Mouse (Mus musculus) 3134 (cell line): ENCODE results near the gene Gp1ba.
A peak's percentile ranks its signal among the peaks of the same experiment; 100 is the strongest.

Source experiments
- DNase-seq: peaks from one replicate; pipeline ENCODE4 v3.0.0-alpha.2; 2011; ENCODE audit warnings: low spot score; ENCODE audit not compliant: insufficient read length; ENCODE audit errors: extremely low read depth

Gene Gp1ba

DNA sequence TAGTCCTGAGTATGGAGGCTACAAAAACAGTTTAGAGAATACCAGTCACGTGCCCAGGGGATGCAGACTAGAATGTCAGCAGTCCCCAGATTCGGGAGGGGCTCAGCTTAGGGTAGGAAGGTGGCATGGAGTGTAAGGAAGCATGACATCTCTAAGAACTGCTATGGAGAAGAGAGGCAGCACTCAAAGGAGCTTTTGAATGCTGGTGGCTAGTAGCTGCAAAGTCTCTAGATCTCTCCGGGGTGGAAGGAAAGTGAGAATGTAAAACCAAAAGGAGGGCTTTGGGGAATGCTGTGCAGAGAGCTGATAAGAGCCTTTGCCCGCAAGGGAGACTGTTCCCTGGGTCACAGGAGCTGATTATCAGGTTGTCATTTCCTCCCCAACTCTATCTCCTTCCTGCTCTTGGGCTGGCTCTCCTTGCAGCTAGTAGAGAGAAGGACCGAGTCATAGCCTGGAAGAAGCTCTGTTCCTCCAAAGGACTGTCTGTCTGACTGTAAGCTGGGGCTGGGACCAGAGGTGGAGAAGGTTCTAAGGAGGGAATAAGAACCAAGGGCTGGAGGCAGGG lies at the start of gene Gp1ba:
Gene Gp1ba (plus strand): TSS at position 409 of the 565 bp plus-strand sequence.
- DNase-seq, result no peak

DNA sequence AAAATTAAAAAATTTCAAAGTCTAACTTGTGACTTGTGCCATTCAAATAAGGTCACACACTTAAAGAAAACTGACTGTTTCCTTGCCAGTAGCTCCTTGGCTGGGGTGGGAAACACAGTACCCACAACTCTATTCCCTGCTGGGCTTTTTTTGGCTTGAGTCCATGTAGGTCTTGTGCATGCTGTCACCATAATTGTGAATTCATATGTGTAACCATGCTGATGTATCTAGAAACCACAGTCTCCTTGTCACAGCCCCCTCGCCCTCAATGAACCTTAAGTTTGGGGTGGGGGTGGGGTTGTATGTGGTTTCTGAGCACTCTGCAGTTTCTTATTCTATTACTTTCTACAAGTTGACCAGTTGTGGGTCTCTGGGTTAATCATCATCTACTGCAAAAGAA lies 47.2 kb upstream of the Gp1ba start:
- no peak for DNase-seq

DNA sequence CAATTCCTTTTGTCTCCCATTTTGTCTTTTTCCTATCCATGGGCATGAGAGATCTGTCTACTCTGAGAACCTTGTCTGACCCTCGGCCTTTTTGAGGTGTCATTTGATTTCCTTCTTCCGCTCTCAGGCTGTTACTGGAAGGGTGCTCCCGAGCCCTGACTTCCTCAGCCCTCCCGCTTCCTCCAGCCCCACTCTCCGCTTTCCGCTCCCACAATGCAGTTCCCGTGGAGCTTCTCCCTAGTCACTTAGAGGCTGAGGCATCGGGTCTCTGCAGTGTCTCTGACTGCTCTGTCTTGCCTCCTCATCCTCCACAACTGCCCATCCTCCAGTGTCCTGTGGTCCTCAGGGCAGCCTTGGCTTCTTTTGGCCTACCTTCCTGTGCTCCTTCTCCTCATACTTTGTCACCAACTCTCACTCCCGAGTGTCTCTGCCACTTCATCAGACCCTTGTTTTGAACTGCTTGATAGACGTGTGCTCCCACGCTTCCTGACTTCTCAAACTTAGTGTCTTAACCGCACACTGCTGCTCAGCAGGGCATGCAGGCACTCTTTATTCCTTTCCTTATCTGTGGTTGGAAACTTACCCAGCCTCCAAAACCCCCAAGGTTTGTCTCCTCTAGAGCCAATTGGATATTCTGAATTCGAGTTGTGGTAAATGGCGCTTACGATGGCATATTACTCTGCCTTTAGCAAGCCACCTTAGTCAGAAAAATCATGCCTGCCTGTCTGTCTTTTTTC lies 44.5 kb upstream of the Gp1ba start:
- DNase-seq, result no peak

DNA sequence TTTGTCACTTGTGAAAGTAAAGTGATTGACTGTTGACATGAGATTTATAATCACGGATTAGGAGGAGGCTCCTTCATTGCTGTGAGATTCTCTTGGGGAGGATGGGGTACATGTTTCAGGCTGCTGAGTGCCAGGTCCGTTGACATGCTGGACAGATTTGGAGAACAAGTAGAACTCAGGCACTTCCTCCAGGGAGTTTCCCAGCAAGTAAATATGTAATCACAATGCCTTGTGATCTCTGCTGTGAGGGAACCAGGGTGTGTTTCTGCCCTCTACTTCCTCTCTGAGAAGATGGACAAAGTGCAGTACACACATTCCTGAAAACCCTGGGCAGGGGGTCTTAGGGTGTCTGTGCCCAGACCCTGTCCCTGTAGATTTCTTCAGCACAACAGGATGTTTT lies 43.3 kb upstream of the Gp1ba start:
- DNase-seq, result no peak

DNA sequence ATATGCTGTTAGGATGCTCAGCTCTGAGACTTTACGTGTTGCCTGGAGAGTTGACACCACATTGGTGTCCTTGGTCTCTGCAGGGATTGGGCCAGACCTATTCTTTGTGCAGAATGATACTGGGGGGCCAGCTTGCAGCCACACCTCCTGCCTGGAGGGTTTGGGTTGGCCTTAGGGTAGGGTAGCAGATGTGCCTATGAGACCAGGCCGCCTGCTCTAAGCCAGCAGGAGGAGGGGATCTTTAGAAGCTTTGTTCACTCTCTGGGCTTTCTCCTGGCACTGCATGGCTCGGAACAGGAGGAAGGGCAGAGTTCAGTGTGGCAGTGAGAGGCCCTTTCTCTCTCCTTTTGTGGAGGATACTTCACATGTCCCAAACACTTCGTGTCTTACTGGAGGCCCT lies 42.8 kb upstream of the Gp1ba start:
- DNase-seq, result no peak

DNA sequence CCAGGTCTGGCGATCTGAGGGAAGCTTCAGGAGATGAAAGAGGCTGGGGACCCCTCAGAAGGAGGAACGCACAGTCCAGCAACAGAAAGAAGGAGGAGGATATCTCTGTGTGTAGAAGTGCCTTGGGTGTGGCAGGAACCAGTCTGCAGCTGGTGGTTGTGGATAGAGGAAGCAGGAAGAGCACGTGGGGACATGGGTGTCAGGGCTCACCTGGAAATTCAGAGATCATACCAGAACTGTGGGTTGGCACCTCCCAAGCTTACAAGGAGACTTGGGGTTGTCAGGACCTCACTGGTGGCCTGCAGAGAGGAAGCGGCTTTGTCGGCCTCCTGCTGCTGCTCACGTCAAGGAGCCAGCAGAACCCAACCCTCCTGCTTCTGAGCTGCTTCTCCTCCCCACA lies 41.6 kb upstream of the Gp1ba start:
- no peak for DNase-seq

DNA sequence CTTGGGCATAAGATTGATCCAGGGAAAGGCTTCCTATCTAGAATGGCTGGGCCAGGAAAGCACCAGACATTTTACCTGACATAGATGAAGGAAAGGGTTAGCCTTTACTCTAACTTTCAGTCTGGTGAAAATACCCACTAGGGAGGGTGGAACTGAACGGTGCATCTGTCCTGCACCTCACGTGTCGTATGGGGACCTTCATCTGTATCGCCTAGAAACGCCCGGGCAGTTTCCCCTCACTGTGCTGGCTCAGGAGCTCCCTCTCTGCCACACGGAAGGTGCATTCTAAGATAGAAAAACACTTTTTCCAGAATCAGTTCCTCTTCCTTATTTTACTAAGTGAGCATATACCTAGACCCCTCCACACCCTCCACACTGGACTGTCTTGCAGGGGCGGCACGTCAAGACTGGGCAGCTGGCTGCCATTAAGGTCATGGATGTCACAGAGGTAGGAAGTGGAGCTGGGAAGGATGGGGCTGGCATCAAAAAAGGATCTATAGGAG lies 40.4 kb upstream of the Gp1ba start:
- no peak for DNase-seq

DNA sequence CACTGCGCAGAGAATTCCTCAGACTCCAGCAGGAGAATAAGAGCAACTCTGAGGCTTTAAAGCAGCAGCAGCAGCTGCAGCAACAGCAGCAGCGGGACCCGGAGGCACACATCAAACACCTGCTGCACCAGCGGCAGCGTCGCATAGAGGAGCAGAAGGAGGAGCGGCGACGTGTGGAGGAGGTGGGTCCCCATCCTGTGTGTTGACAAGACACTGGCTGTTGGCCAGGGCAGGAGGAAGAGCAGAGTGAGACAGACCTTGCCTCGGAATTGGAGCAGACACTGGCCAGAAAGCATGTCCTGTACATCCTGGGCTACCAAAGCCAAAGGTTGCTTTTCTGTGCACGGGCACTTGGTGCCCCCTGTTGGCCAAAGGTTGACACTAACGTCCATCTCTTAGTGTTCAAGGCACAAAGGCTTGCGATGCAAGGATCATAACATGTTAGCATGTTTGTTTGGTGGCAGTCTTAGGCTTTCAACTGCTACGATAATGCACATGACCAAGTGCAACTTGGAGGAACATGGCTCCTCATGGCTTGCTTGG lies 33.8 kb upstream of the Gp1ba start:
- peak; percentile 56 for DNase-seq

DNA sequence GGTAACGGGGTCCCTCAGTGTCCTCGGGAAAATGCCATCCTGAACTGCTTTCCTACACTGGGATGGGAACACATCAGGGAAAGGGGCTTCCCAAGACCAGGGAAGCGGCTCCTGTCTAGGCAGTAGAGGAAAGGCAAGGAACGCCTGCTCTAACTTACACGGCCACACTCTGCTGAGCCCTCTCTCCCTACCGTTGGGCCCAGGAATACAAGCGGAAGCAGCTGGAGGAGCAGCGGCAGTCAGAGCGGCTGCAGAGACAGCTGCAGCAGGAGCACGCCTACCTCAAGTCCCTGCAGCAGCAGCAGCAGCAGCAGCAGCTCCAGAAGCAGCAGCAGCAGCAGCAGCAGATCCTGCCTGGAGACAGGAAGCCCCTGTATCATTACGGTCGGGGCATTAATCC lies 32.2 kb upstream of the Gp1ba start:
- DNase-seq, result no peak

DNA sequence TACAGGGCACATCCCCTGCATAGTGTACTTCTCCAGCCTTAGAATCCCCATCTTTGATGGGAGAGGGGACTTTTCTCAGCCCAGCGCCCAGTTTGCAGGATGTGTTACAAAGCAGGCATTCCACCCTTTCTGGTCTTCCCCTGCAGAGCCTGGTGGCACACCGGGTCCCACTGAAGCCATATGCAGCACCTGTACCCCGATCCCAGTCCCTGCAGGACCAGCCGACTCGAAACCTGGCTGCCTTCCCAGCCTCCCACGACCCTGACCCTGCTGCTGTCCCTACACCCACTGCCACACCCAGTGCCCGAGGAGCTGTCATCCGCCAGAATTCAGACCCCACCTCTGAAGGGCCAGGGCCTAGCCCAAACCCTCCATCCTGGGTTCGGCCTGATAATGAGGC lies 31.3 kb upstream of the Gp1ba start:
- DNase-seq, result no peak

DNA sequence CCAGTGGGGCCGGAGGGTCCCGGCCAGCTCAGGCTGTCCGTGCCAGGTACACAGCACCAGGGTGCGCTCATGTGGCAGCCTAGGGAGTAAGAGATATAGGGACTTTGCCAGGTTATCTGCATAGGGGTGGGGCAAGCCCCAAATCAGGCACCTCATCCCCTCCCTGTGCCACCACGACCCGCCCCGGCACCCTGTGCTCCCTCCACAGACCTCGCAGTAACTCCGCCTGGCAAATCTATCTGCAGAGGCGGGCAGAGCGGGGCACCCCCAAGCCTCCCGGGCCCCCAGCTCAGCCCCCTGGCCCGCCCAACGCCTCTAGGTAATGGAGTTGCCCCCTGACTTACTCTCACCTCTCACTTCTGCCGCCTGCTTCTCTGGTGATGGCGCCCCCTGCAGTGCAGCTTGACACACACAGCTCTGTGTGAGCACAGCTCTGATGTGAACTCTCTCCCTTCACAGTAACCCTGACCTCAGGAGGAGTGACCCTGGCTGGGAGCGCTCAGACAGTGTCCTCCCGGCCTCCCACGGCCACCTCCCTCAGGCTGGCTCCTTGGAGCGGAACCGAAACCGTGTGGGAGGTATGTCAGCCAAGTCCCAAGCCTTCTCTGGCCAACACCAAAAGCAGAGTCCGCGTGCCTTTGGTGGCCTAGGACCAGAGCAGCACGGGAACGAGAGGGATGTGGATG lies 30.4 kb upstream of the Gp1ba start:
- DNase-seq, result no peak

DNA sequence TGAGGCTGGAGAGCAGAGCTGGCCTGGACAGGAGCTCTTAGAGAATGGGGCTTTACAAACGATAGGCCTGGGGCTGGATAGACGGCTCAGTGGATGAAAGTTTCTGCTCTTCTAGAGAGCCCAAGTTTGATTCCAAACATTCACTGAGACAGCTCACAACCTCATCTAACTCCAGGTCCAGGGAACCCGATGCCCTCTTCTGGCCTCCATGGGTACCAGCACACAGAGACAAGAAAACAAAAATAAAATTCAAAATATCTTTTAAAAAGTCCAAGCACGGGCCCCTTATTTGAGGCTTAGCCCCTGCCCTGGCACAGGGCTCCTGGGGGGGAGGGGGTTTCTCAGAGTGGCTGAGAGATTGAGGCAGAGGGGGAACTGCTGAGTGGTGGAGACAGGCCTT lies 28.2 kb upstream of the Gp1ba start:
- no peak for DNase-seq

DNA sequence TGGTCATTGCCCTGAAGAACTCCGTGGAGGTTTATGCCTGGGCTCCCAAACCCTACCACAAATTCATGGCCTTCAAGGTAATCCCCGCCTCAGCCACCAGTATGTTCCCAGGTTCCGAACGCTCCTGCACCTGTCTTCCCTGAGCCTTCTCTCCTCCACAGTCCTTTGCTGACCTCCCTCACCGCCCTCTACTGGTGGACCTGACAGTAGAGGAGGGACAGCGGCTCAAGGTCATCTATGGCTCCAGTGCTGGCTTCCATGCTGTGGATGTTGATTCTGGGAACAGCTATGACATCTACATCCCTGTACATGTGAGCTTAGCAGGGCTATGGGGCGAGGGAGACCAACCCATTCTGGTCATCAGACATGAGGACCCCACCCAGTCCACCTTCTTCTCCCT lies 26.4 kb upstream of the Gp1ba start:
- DNase-seq, result no peak

DNA sequence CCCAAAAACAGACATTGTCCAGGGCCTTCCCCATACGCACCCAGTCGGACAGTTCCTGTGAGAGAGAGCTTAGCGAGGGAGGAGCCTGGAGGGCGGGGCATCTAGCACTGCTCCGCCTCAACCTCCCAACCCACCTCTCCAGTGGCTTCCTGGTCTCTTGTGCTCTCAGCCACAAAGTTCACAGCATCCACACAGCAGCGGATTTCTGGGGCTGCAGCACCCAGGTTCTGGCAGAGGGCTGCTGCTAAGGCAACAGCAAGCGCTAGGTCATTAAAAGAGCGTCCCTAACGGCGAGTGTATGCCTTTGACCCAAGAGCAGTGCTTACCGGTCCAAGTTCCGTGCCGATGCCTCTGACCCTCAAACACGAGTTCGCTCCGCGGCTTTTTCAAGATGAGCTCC lies 23.8 kb upstream of the Gp1ba start:
- no peak for DNase-seq

DNA sequence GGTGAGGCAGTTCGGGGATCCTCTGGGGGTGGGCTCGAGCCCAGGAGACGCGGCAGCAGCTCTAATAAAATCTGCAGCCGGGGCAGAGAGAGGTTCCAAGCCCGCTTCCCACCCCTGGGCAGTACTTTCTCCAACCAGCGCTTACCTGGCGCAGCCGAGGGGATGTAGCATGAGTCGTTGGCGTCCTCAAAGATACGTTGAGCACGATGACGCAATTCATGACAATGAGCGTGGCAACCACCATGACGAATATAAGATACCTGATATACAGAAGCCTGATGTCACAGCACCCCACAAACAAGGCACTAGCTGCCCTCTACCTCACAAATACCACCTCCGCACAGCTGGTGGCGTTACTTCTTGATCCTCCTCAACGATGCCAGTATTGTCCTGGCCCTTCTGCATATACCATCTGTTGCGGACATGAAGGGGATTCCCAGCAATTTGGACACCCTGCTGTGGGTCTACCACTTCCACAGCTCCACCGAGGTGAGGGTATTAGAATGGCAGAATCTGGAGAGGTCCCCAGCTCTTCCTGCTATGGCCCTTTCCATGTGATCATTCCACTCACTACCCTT lies 23.3 kb upstream of the Gp1ba start, which contains the start of gene 4930544D05Rik:
Gene 4930544D05Rik (plus strand): TSS at position 333 of the 578 bp plus-strand sequence.
- no peak for DNase-seq

DNA sequence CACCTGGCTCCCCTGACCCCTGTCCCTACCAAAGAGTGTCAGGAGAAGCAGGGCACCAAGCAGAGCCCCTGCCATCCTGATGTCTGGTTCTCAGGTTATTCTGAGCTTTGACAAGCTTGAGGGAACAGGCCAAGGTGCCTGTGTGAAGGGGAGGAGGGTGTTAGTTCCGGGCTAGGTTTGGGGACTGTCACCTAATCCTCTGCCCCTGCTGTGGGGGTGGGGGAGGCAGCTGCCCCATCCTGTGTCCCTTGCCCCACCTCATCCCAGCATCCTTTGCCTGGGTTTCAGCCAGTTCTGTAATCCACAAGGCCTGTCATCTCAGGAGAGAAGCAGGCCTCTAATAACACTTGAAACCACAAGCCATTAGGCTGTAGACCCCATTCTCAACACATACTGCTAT lies 19.8 kb upstream of the Gp1ba start, which contains the start of gene Chrne:
Gene Chrne (minus strand): TSS at position 116 of the 400 bp plus-strand sequence.
- DNase-seq, result no peak

DNA sequence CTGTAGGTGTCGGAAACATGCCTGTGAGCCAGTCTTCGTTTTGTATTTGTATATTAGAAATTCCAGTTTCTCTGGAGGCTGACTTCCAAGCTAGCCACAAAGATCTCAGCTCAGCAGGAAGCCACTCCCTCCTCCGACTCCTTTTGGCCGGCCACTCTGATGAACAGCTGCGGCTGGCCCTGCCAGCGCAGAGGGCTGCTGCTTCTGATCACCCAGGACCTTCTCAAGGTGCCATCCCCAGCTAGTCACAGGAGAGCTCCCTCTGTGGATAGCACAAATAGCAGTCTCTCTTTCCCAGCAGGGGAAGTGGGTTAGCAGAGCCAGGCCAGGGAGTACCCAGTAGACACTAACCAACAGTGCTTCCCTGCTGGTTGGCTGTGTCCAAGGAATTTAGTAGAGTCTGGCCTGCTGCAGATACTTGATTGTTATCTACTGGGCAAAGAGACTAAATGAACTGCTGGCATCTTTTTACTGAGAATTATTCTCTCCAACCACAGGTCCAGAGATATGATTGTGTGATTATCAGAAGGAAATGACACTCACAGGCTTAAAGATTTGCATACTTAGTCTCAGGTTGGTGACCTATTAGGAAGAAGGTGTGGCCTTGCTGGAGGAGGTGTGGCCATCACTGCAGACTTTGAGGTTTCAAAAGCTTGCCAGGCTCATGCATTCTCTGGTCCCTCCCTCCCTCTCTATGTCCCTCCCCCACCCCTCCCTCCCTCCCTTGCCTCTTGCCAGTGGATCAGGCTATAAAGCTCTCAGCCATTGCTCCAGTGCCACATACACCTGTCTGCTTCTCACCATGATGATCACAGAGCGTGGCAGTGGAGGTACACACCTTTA lies 16.7 kb upstream of the Gp1ba start:
- peak; percentile 72 for DNase-seq

DNA sequence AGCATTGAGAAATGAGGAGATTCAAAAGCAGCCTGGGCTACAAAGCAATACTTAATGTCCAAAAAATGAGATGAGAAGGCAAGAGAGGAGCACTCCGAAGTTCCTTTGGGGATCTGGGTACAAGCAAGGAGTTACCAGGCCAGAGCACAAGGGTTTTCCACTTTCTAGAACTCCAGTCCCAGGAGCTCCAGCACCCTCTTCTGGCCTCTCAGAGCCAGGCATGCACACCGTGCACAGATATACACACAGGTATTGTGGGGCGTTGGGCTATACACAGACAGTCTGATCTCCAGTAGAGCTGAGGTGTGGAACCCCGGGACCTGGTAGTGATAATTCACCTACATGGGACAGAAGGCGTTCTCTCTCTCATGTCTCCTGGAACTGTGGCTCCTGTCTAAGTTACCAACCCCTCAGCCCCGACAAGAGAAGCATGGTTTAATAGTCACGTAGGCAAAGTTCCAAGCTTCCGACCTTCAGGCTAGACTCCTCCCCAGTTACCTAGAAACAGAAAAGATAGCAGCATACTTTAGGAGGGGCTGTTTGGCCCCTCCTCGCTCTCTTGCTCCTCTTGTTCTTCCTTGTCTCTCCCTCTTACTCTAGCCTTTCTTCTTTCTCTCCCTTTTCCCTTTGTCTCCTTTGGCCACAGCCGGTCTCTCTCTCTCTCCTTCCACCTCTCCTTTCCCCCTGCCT lies 15.7 kb upstream of the Gp1ba start:
- DNase-seq, result no peak

DNA sequence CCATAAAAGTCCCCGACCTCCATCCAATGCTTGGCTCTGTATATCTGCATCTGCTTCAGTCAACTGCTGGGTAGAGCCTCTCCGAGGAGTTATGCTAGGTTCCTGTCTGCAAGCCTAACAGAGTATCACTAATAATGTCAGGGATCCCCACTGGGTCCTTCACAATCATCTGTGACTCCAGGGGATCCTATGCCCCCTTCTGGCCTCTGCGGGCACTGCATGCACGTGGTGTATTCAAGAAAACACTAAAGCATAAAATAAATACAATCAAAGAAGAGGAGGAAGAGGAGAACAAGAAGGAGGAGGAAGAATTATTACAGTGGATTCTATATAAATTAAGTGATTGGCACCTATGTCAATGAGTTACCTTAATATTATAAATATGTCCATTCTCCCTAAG lies 13.4 kb upstream of the Gp1ba start:
- DNase-seq, result no peak

DNA sequence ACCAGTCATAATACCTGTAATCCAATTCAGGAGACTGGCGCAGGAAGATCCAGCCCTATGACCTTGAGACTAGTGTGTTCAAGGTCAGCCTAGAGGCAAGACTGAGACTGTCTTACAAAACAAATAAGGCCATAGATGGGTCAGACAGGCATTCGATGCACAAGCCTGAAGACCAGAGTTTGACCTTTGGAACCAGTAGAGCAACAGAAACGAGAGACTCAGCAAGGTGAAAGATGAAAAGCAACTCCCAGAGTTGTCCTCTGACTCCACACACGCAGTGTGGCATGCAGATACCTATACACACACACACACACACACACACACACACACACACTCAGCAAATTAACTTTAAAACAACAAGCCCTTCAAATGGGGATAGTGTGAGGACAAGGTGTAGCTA lies 12.0 kb upstream of the Gp1ba start:
- no peak for DNase-seq
